Mouse (Mus musculus) brain, embryonic 14.5 days (tissue): Measurements from ENCODE around the gene Spats2l.

ENCODE experiments used
- CTCF ChIP-seq: fragments of 200-500 bp; IDR thresholded peaks from 2 replicates; pipeline ENCODE4 v1.5.1; 2012; ENCODE audit warnings: inconsistent platforms, mild to moderate bottlenecking, moderate library complexity, borderline replicate concordance; ENCODE audit not compliant: insufficient read depth, insufficient read length; ENCODE audit errors: extremely low read depth
- POLR2A ChIP-seq: fragments of 200-500 bp; IDR thresholded peaks from 2 replicates; pipeline ENCODE4 v1.6.1; 2012; ENCODE audit warnings: mild to moderate bottlenecking, inconsistent platforms, borderline replicate concordance; ENCODE audit not compliant: poor library complexity, insufficient read depth, insufficient read length, severe bottlenecking; ENCODE audit errors: extremely low read depth

DNA sequence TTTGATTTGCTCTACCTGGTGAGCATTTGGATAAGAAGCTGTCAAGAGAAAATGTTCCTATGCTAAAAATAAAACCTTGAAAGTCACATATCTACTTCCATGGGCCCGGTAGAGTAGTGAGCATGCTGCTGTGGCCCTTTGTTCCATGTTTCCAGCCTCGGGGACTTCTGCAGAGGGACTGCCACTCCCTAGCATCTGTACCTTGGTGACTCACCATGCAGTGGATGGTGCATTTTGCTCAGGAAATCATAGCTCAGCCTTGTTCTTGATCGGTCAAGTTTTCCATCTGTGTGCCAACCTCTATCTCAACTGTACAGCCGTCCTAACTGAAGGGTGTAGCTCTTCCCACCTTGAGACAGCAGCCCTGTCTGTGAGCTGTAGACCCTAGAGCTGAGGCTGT, 10.3 kb downstream of the Spats2l start:
- no peak for TF ChIP-seq CTCF
- no peak for TF ChIP-seq POLR2A
